Mouse (Mus musculus): ENCODE measurements around the gene Agbl4.

DNA sequence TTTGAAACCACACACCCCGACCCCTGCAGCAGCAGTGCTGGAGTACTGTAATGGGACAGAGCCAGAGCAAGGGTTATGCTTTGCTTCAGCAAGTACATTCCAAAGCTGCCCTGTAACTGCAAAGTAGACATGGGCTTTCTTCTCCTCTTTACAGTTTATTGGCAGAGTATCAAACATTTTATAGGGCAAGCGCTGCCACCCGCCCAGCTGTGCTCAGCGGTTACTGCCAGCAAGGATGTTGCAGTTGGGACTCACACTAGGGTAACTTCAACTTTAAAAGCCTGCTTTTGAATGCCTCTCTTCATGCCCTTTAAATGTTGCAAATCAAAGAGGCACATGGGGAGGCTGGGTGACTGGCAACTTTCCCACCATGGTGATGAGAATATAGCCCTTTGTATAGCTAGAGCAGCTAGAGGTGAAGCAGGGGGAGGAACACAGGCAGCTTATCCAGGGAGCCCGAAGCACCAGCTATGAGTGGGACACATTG, 1293.6 kb downstream of the Agbl4 start:
- TF ChIP-seq CTCF (IDR thresholded peaks at IDR 0.05; ENCODE audit: borderline replicate concordance, extremely low read depth, insufficient read depth, insufficient read length) (no peak), POLR2A (IDR thresholded peaks at IDR 0.05; ENCODE audit: borderline replicate concordance, extremely low read depth, insufficient read depth, insufficient read length, poor library complexity, severe bottlenecking) (no peak)
